Mouse (Mus musculus) intestine, embryonic 15.5 days (tissue): Measurements from ENCODE around the gene Adam10. TPM values are rescaled to one million over a fixed set of nuclear protein-coding genes. Genes with fewer than 3 reads are reported as not detected.
A peak's percentile ranks its signal among the peaks of the same experiment; 100 is the strongest.

ENCODE experiments used
- ATAC-seq: fragments of 200-750 bp; cut with Nextera tagmentation; 2 replicates; pipeline ENCODE4 v1.8.0; 2017; ENCODE audit warnings: moderate TSS enrichment, moderate library complexity
- H3K27ac ChIP-seq: fragments of 300-500 bp; sonication (generic); 2 replicates; pipeline ENCODE4 v1.5.1; 2015; ENCODE audit warnings: mild to moderate bottlenecking, inconsistent platforms
- H3K27me3 ChIP-seq: fragments of 300-500 bp; sonication (generic); replicated peaks from 2 replicates; pipeline ENCODE4 v1.6.1; 2015; ENCODE audit warnings: inconsistent platforms
- H3K36me3 ChIP-seq: fragments of 300-500 bp; sonication (generic); 2 replicates; pipeline ENCODE4 v1.6.1; 2015; ENCODE audit warnings: inconsistent platforms
- H3K4me1 ChIP-seq: fragments of 300-500 bp; sonication (generic); replicated peaks from 2 replicates; pipeline ENCODE4 v1.6.1; 2015; ENCODE audit warnings: inconsistent platforms
- H3K4me2 ChIP-seq: fragments of 300-500 bp; sonication (generic); replicated peaks from 2 replicates; pipeline ENCODE4 v1.6.1; 2015; ENCODE audit warnings: mild to moderate bottlenecking, inconsistent platforms
- H3K4me3 ChIP-seq: fragments of 300-500 bp; sonication (generic); replicated peaks from 2 replicates; pipeline ENCODE4 v1.5.1; 2015; ENCODE audit warnings: inconsistent platforms
- H3K9ac ChIP-seq: fragments of 300-500 bp; sonication (generic); 2 replicates; pipeline ENCODE4 v1.6.1; 2015; ENCODE audit warnings: inconsistent platforms
- H3K9me3 ChIP-seq: fragments of 300-500 bp; sonication (generic); 2 replicates; pipeline ENCODE4 v1.6.1; 2016; ENCODE audit warnings: inconsistent platforms
- WGBS: fragments of 180-500 bp; shearing (Covaris S2); methylation state at CpG from one replicate; pipeline ENCODE4 v1.1.7; 2015; 5-methylcytosine and 5-hydroxymethylcytosine counted together
- polyA plus RNA-seq: library from polyadenylated mRNA; unstranded; fragments of >200 nt; fragmentation: Nextera tagmentation; extraction: Ambion mirVana; gene quantifications from 2 replicates; pipeline ENCODE4 v1.2.1, GENCODE M21; 2015

Gene Adam10
- polyA plus RNA-seq, 1 experiment from 2014 or later = 71.4 TPM

GRCm38 (mm10) chr9:70658266-70658665 lies 20.5 kb upstream of the Adam10 start:
- 0 out of 2 replicates have a peak, but pooled peaks cover 5% of the 10 kb centered on the region for H3K4me1 ChIP-seq
- no peak overlapping the region for H3K4me3 ChIP-seq
- H3K4me2 ChIP-seq = no peak overlapping the region
- no peak for ATAC-seq
- no peak overlapping the region for H3K9ac ChIP-seq
- no peaks in the 10 kb centered on the region for H3K27me3 ChIP-seq
- 65% methylated on average over 2 of the region's 2 CpGs for WGBS
- no peaks in the 10 kb centered on the region for H3K9me3 ChIP-seq
- H3K36me3 ChIP-seq = no peaks in the 10 kb centered on the region
- H3K27ac ChIP-seq = no peak overlapping the region

DNA sequence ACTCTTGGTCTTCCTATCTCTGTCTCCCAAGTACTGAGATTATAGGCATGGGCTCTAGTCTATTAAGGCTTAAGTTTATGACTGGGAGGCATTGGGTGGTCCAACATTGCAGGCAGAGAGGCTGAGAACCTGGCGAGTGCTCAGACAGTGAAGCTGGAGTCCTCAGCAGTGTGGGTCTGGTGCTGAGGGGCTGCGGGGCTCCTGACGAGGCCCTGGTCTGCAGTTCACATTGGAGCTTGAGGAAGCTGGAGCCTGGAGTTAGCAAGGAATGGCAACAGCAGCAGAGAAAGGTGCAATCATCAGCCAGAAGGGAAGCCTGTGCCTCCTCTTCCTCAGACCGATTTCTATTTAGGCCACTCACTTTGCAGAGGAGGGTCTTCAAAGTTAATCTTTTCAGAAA lies 13.9 kb upstream of the Adam10 start:
- no peak overlapping the region for H3K27ac ChIP-seq
- H3K4me2 ChIP-seq = no peak overlapping the region
- H3K27me3 ChIP-seq = no peaks in the 10 kb centered on the region
- no peak overlapping the region for H3K4me3 ChIP-seq
- no peak overlapping the region for H3K9ac ChIP-seq
- H3K4me1 ChIP-seq = no peaks in the 10 kb centered on the region
- no peaks in the 10 kb centered on the region for H3K36me3 ChIP-seq
- 76% methylated on average over 4 of the region's 4 CpGs for WGBS
- ATAC-seq = no peak
- H3K9me3 ChIP-seq = no peaks in the 10 kb centered on the region

DNA sequence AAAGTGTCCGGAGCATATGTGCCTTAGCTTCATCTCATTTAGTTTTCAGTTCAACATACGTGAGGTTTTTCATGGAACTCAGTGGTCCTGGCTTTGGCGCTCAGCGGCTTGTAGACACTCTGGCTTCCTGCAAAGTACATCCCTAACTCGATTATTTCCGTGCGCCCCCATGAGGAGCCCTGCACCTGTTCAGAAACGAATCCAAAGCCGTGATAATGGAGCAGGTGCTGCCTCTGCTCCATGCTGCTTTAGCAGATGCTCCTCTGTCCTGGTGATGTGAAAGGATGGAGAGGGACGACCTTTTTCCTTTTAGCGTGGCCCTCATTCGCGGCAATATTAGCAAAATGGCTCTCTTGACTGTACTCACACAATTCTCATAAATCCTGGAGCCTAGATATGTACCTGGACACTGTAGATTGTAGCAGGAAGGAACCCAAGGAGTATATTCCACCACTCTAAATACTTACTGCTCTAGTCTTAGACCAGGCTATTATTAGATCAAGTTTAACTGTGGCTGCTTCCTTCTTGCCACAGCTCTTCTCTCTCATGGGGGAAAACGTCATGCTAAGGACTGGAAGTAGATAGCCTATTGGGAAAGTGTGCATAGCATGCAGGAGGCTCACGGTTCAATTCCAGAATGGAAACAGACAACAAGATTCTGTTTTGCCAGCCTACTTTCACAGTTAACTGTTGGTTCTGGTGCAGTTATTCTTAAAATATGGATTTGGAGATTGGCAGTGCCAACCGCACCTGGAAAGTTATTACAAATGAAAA lies 13.2 kb upstream of the Adam10 start:
- no peak overlapping the region for H3K9ac ChIP-seq
- WGBS = 67% methylated on average over 16 of the region's 16 CpGs
- H3K4me2 ChIP-seq = no peak overlapping the region
- no peaks in the 10 kb centered on the region for H3K4me1 ChIP-seq
- H3K4me3 ChIP-seq = no peak overlapping the region
- H3K9me3 ChIP-seq = no peaks in the 10 kb centered on the region
- ATAC-seq = no peak
- H3K36me3 ChIP-seq = no peaks in the 10 kb centered on the region
- H3K27me3 ChIP-seq = no peaks in the 10 kb centered on the region
- H3K27ac ChIP-seq = no peak overlapping the region

- WGBS = 65% methylated on average over 7 of the region's 7 CpGs
- no peaks in the 10 kb centered on the region for H3K27me3 ChIP-seq
- ATAC-seq = no peak
Measured at GRCm38 (mm10) chr9:70666811-70667210, 12.0 kb upstream of the Adam10 start.

GRCm38 (mm10) chr9:70668048-70668447 lies 10.7 kb upstream of the Adam10 start:
- Histone ChIP-seq H3K4me3 (no peak overlapping the region), H3K4me2 (no peak overlapping the region), H3K9ac (no peak overlapping the region), H3K27me3 (no peaks in the 10 kb centered on the region), H3K9me3 (no peaks in the 10 kb centered on the region), H3K4me1 (0 out of 2 replicates have a peak, but pooled peaks cover 2% of the 10 kb centered on the region), H3K27ac (no peak overlapping the region), H3K36me3 (no peaks in the 10 kb centered on the region)
- ATAC-seq = no peak

More at GRCm38 (mm10) chr9:70666811-70667210, 12.0 kb upstream of the Adam10 start:
- Histone ChIP-seq H3K4me1 (no peaks in the 10 kb centered on the region), H3K9me3 (no peaks in the 10 kb centered on the region), H3K27ac (no peak overlapping the region), H3K4me3 (no peak overlapping the region), H3K36me3 (no peaks in the 10 kb centered on the region), H3K9ac (no peak overlapping the region), H3K4me2 (no peak overlapping the region)

DNA sequence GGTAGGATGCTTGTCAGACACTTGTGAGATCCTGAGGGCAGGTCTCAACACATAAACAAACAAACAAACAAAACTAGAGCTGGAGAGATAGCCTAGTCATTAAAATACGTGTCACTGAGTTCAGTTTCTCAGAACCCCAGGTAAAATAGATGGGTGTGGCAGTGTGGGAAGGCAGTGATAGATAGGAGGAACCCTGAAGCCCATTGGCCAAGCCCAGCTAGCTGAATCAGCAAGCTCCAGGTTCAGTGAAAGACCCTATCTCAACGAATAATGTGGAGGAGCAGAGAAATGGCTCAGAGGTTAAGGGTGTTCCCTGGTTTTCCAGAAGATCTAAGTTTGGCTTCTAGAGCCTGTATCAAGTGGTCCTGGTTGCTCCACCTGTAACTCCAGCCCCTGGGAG lies 9.6 kb upstream of the Adam10 start:
- H3K9ac ChIP-seq = no peak overlapping the region
- H3K4me3 ChIP-seq = no peak overlapping the region
- H3K9me3 ChIP-seq = no peaks in the 10 kb centered on the region
- no peaks in the 10 kb centered on the region for H3K36me3 ChIP-seq
- 44% methylated on average over 2 of the region's 2 CpGs for WGBS
- H3K4me1 ChIP-seq = 0 out of 2 replicates have a peak, but pooled peaks cover 2% of the 10 kb centered on the region
- H3K27ac ChIP-seq = no peak overlapping the region
- no peaks in the 10 kb centered on the region for H3K27me3 ChIP-seq
- H3K4me2 ChIP-seq = no peak overlapping the region
- ATAC-seq = peak; percentile 81

GRCm38 (mm10) chr9:70670381-70670780 lies 8.4 kb upstream of the Adam10 start:
- no peak overlapping the region for H3K27ac ChIP-seq
- H3K4me1 ChIP-seq = 0 out of 2 replicates have a peak, but pooled peaks cover 2% of the 10 kb centered on the region
- H3K4me3 ChIP-seq = no peak overlapping the region
- no peak overlapping the region for H3K4me2 ChIP-seq
- H3K36me3 ChIP-seq = no peaks in the 10 kb centered on the region
- H3K9ac ChIP-seq = no peak overlapping the region
- WGBS = 61% methylated on average over 6 of the region's 6 CpGs
- ATAC-seq = no peak
- H3K9me3 ChIP-seq = no peaks in the 10 kb centered on the region
- no peaks in the 10 kb centered on the region for H3K27me3 ChIP-seq

GRCm38 (mm10) chr9:70671278-70671677 lies 7.5 kb upstream of the Adam10 start:
- no peaks in the 10 kb centered on the region for H3K27me3 ChIP-seq
- WGBS = 72% methylated on average over 6 of the region's 6 CpGs
- 0 out of 2 replicates have a peak, but pooled peaks cover 2% of the 10 kb centered on the region for H3K4me1 ChIP-seq
- H3K36me3 ChIP-seq = no peaks in the 10 kb centered on the region
- no peak overlapping the region for H3K4me2 ChIP-seq
- no peak overlapping the region for H3K9ac ChIP-seq
- no peak overlapping the region for H3K27ac ChIP-seq
- H3K4me3 ChIP-seq = no peak overlapping the region
- no peak for ATAC-seq
- H3K9me3 ChIP-seq = no peaks in the 10 kb centered on the region

DNA sequence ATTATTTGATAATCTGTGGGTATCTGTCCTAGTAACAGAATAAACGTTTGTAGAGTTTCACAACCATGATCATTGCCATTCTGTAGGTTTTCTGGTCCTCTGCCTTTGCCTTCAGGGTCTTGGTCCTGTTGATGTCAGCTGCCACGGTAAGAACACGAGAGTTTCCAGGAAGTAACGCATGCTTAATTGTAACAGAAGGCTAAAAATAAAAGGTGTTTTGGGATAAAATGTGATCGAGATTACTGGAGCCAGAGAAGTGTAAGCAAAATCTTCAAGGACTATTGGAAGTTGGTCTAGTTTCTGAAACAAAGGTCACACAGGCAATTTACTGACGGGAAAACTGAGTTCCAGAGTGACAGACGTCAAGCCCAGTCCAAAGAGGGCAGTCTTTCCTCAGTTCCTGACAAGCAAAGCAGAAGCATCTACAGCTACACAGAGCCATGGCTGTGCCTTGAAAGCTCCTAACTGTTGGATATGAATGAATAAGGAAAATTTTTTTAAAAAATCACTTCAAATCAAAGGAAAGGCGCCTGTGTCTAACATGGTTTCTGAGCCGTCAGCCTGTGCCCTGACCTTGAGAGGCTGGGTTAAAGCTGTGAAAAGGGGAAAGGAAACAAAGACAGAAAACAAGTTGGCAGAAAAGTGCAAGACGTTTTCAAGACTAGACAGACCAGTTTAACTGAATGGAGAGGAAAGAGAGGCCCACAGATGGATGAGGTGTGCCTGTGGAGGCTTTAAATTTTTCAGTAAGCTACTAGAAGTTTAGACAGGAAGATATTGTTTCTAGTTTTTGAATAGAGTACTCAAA lies 6.8 kb upstream of the Adam10 start:
- Histone ChIP-seq H3K9me3 (no peaks in the 10 kb centered on the region), H3K4me3 (no peak overlapping the region), H3K27ac (0 out of 2 replicates have a peak overlapping the region, but pooled peaks have one; percentile 13), H3K4me1 (0 out of 2 replicates have a peak, but pooled peaks cover 2% of the 10 kb centered on the region), H3K27me3 (no peaks in the 10 kb centered on the region), H3K4me2 (no peak overlapping the region), H3K9ac (no peak overlapping the region), H3K36me3 (no peaks in the 10 kb centered on the region)
- 46% methylated on average over 10 of the region's 10 CpGs for WGBS
- ATAC-seq = 0 out of 2 replicates have a peak, but pooled peaks have one; percentile 56

DNA sequence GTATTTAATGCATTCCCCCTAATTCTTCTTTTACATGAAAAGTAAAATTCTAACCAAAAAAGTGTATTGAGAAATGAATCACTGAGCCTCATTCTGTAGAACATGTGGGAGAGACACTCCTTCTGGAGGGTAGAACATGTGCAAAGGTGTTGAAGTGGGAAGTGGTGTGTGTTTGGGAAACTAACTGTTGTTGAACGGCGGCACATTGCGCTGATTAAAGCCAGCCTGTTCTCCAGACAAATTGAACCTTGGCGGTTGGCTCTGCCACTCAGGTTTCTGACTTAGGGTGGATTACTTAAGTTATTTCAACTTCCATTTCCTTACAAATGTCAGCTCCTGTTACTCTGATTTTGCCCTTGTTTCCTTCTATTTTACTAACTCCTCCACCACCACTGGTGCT lies 5.1 kb upstream of the Adam10 start:
- Histone ChIP-seq H3K9ac (no peak overlapping the region), H3K9me3 (no peaks in the 10 kb centered on the region), H3K27me3 (no peaks in the 10 kb centered on the region), H3K4me1 (0 out of 2 replicates have a peak, but pooled peaks cover 2% of the 10 kb centered on the region), H3K4me3 (no peak overlapping the region), H3K36me3 (no peaks in the 10 kb centered on the region), H3K27ac (no peak overlapping the region), H3K4me2 (no peak overlapping the region)
- no peak for ATAC-seq
- WGBS = 88% methylated on average over 4 of the region's 4 CpGs

GRCm38 (mm10) chr9:70675117-70675516 lies 3.7 kb upstream of the Adam10 start:
- ATAC-seq = no peak
- Histone ChIP-seq H3K9me3 (no peaks in the 10 kb centered on the region), H3K4me3 (no peak overlapping the region), H3K4me2 (no peak overlapping the region), H3K4me1 (0 out of 2 replicates have a peak, but pooled peaks cover 2% of the 10 kb centered on the region), H3K27ac (no peak overlapping the region), H3K9ac (no peak overlapping the region), H3K27me3 (no peaks in the 10 kb centered on the region), H3K36me3 (no peaks in the 10 kb centered on the region)
- WGBS = 79% methylated on average over 4 of the region's 4 CpGs

GRCm38 (mm10) chr9:70675961-70676360 lies 2.8 kb upstream of the Adam10 start:
- H3K4me3 ChIP-seq = no peak overlapping the region
- no peaks in the 10 kb centered on the region for H3K9me3 ChIP-seq
- H3K27me3 ChIP-seq = no peaks in the 10 kb centered on the region
- H3K4me1 ChIP-seq = 0 out of 2 replicates have a peak, but pooled peaks cover 2% of the 10 kb centered on the region
- WGBS = 91% methylated on average over 5 of the region's 5 CpGs
- H3K27ac ChIP-seq = no peak overlapping the region
- no peak overlapping the region for H3K4me2 ChIP-seq
- no peak overlapping the region for H3K9ac ChIP-seq
- no peak for ATAC-seq
- H3K36me3 ChIP-seq = no peaks in the 10 kb centered on the region
